Mouse (Mus musculus) kidney, embryonic 15.5 days (tissue): Measurements from ENCODE around the gene Procr. TPM values are rescaled to one million over a fixed set of nuclear protein-coding genes. Genes with fewer than 3 reads are reported as not detected.
A peak's percentile ranks its signal among the peaks of the same experiment; 100 is the strongest.
"Not testable (repeated sequence)": the region's sequence is repeated elsewhere in the genome, so short reads cannot be mapped to it uniquely, and the experiment has no call there.

Experiments
- ATAC-seq: fragments of 200-750 bp; cut with Nextera tagmentation; replicated peaks from 2 replicates; pipeline ENCODE4 v1.8.0; 2017; ENCODE audit warnings: moderate TSS enrichment; ENCODE audit not compliant: low FRiP score
- H3K27ac ChIP-seq: fragments of 300-500 bp; sonication (generic); 2 replicates; pipeline ENCODE4 v1.5.1; 2015; ENCODE audit warnings: mild to moderate bottlenecking, inconsistent platforms
- H3K27me3 ChIP-seq: fragments of 300-500 bp; sonication (generic); 2 replicates; pipeline ENCODE4 v1.6.1; 2015; ENCODE audit warnings: inconsistent platforms
- H3K36me3 ChIP-seq: fragments of 300-500 bp; sonication (generic); 2 replicates; pipeline ENCODE4 v1.6.1; 2015; ENCODE audit warnings: inconsistent platforms
- H3K4me1 ChIP-seq: fragments of 300-500 bp; sonication (generic); 2 replicates; pipeline ENCODE4 v1.6.1; 2015; ENCODE audit warnings: inconsistent platforms
- H3K4me2 ChIP-seq: fragments of 300-500 bp; sonication (generic); 2 replicates; pipeline ENCODE4 v1.6.1; 2015; ENCODE audit warnings: moderate library complexity, mild to moderate bottlenecking, inconsistent platforms
- H3K4me3 ChIP-seq: fragments of 300-500 bp; sonication (generic); replicated peaks from 2 replicates; pipeline ENCODE4 v1.5.1; 2015; ENCODE audit warnings: mild to moderate bottlenecking, inconsistent platforms
- H3K9ac ChIP-seq: fragments of 300-500 bp; sonication (generic); 2 replicates; pipeline ENCODE4 v1.6.1; 2015; ENCODE audit warnings: mild to moderate bottlenecking, inconsistent platforms
- H3K9me3 ChIP-seq: fragments of 300-500 bp; sonication (generic); replicated peaks from 2 replicates; pipeline ENCODE4 v1.6.1; 2016; ENCODE audit warnings: inconsistent platforms
- WGBS: fragments of 180-500 bp; shearing (Covaris S2); methylation state at CpG from one replicate; pipeline ENCODE4 v1.1.7; 2015; ENCODE audit warnings: mixed read lengths; 5-methylcytosine and 5-hydroxymethylcytosine counted together
- polyA plus RNA-seq: library from polyadenylated mRNA; unstranded; fragments of >200 nt; fragmentation: Nextera tagmentation; extraction: Ambion mirVana; gene quantifications from 2 replicates; pipeline ENCODE4 v1.2.1, GENCODE M21; 2015

The Procr gene
- polyA plus RNA-seq, 1 experiment from 2014 or later: 12.3 TPM

DNA sequence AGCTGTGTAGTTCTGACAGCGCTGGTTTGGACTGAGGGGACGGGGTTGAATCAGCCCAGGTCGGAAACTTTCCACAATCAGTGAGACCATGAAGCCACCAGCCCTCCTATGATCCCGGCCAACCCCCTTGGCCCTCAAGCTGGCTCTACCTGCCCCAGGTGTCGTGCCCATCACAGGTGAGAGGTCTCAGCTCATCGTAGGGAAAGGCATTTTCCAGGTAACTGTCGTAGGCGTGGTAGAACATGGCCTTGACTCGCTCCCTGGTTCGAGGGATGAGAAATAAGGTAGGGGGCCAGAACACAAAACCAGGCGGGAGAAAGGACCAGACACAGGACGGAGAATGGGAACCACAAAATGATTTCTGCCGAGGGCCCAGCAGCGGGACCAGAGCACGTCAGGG lies 22.2 kb upstream of the Procr start:
- Histone ChIP-seq H3K4me3 (peak overlapping the region; percentile 95), H3K9ac (peak overlapping the region; percentile 79), H3K4me2 (peak overlapping the region; percentile 78), H3K4me1 (peaks cover 18% of the 10 kb centered on the region), H3K36me3 (peaks cover 10% of the 10 kb centered on the region; the same call in 1 of the 2 replicates), H3K9me3 (no peaks in the 10 kb centered on the region), H3K27me3 (no peaks in the 10 kb centered on the region), H3K27ac (no peak overlapping the region)
- ATAC-seq: peak; percentile 10; the same call in 1 of the 2 replicates
- WGBS: 6% methylated on average over 15 of the region's 15 CpGs

- Histone ChIP-seq H3K4me3 (peak within 1 kb of the TSS; percentile 95), H3K36me3 (peaks cover 10% of the 10 kb centered on the region; the same call in 1 of the 2 replicates), H3K9me3 (no peaks in the 10 kb centered on the region), H3K4me2 (peak within 1 kb of the TSS; percentile 78), H3K27ac (no peak within 1 kb of the TSS), H3K4me1 (peaks cover 18% of the 10 kb centered on the region), H3K9ac (peak within 1 kb of the TSS; percentile 79), H3K27me3 (no peaks in the 10 kb centered on the region)
- ATAC-seq: peak; percentile 95
- WGBS: under 1% methylated on average over 33 of the region's 33 CpGs
Observed at GRCm38 (mm10) chr2:155729158-155729645, 21.7 kb upstream of the Procr start, which contains the start of gene Edem2. TSS of gene Edem2 (minus strand) at chr2:155729475.

GRCm38 (mm10) chr2:155735080-155735479 lies 15.8 kb upstream of the Procr start:
- H3K9me3 ChIP-seq: no peaks in the 10 kb centered on the region
- peaks cover 6% of the 10 kb centered on the region; the same call in 1 of the 2 replicates for H3K4me1 ChIP-seq
- no peak overlapping the region for H3K4me2 ChIP-seq
- H3K27me3 ChIP-seq: no peaks in the 10 kb centered on the region
- no peak overlapping the region for H3K9ac ChIP-seq
- WGBS: 63% methylated on average over 5 of the region's 5 CpGs
- no peak for ATAC-seq
- H3K4me3 ChIP-seq: no peak overlapping the region
- no peak overlapping the region for H3K27ac ChIP-seq
- no peaks in the 10 kb centered on the region for H3K36me3 ChIP-seq

DNA sequence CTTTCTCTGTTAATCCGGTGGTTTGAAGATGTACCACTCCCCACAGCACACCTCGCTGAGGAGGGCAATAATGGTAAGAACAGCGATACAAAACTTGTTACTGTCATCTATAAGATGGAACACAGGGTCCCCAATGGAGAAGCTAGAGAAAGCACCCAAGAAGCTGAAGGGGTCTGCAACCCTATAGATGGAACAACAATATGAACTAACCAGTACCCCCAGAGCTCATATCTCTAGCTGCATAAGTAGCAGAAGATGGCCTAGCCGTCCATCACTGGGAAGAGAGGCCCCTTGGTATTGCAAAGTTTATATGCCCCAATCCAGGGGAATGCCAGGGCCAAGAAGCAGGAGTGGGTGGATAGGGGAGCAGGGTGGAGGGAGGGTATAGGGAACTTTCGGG lies 15.2 kb upstream of the Procr start, which contains the start of gene Gm17581:
Gene Gm17581 (minus strand): TSS at position 101 of the 400 bp plus-strand sequence.
- H3K27ac ChIP-seq, ATAC-seq, H3K4me3 ChIP-seq, H3K9ac ChIP-seq, H3K9me3 ChIP-seq, H3K4me1 ChIP-seq, H3K4me2 ChIP-seq, H3K27me3 ChIP-seq, H3K36me3 ChIP-seq: not testable (repeated sequence)
- WGBS: 86% methylated on average over 5 of the region's 5 CpGs

DNA sequence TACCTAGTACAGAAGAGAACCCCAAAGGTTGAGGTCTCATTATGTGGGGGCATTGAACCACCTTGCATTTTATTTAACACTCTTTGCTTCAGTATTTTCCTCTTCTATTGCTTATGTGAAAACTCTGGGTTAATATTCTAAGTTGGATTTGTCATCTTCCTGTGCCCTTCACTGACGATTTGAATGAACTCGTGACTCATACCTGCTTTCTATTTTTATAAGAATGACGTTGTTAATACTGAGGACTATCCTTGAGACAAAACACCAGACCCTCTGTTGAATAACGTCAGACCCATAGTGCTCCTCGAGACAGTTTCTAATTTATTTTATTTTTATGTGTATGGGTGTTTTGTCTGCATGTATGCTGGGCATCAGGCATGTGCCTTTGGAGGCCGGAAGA lies 14.0 kb upstream of the Procr start:
- no peak overlapping the region for H3K9ac ChIP-seq
- H3K27ac ChIP-seq: peak overlapping the region; percentile 19; the same call in 1 of the 2 replicates
- H3K27me3 ChIP-seq: no peaks in the 10 kb centered on the region
- H3K36me3 ChIP-seq: no peaks in the 10 kb centered on the region
- no peak overlapping the region for H3K4me2 ChIP-seq
- H3K9me3 ChIP-seq: no peaks in the 10 kb centered on the region
- ATAC-seq: no peak
- peaks cover 6% of the 10 kb centered on the region; the same call in 1 of the 2 replicates for H3K4me1 ChIP-seq
- H3K4me3 ChIP-seq: no peak overlapping the region
- 78% methylated on average over 6 of the region's 6 CpGs for WGBS

DNA sequence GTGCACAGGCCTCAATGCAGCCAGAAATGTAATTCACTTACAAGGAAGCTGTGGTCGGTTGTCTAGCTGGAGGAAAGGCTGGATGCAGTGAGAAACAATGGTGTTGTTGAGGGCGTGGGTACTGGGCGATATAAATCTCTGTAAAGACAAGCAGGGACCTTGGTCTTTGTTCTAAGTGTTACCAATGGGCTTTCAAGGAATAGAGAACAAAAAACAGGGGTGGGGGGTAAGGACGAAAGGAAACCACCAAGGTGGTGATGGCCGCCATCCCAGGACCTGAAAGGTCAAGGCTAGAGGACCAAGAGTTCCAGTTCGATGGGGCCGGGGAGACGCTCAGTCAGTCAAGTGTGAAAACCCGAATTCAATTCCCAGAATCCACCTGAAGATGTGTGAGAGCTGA lies 13.1 kb upstream of the Procr start:
- Histone ChIP-seq H3K4me3 (no peak overlapping the region), H3K4me2 (no peak overlapping the region), H3K27me3 (no peaks in the 10 kb centered on the region), H3K27ac (no peak overlapping the region), H3K36me3 (no peaks in the 10 kb centered on the region), H3K9ac (no peak overlapping the region), H3K9me3 (no peaks in the 10 kb centered on the region), H3K4me1 (peaks cover 9% of the 10 kb centered on the region; the same call in 1 of the 2 replicates)
- 52% methylated on average over 9 of the region's 9 CpGs for WGBS
- ATAC-seq: no peak

- H3K27me3 ChIP-seq: 0 out of 2 replicates have a peak, but pooled peaks cover 3% of the 10 kb centered on the region
- 74% methylated on average over 11 of the region's 11 CpGs for WGBS
- no peaks in the 10 kb centered on the region for H3K36me3 ChIP-seq
- H3K9me3 ChIP-seq: no peaks in the 10 kb centered on the region
- no peak for ATAC-seq
- H3K9ac ChIP-seq: no peak overlapping the region
- H3K4me2 ChIP-seq: no peak overlapping the region
- peaks cover 9% of the 10 kb centered on the region; the same call in 1 of the 2 replicates for H3K4me1 ChIP-seq
- peak overlapping the region; percentile 69 for H3K27ac ChIP-seq
- H3K4me3 ChIP-seq: no peak overlapping the region
Observed at GRCm38 (mm10) chr2:155742211-155742610, 8.7 kb upstream of the Procr start.

DNA sequence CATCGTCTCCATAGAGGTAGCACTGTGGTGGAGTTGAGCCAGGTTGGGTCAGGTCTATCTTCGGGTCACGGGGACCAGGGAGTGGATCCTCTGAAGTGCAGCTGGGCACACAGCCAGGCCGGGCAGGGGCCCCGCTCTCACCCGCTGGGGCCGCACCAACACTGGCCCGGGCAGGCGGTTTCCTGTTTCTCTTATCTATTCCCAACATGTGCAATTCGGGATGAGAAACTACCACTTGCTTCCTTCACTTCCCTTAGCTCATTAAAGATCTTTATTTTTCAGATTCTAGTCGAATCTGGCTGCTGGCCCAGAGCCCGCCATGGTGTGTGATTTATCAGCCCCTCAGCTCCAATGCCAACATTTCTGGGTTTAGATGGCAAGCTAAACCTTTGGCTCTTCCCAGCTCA lies 8.0 kb upstream of the Procr start:
- Histone ChIP-seq H3K4me2 (no peak overlapping the region), H3K36me3 (no peaks in the 10 kb centered on the region), H3K4me1 (peaks cover 7% of the 10 kb centered on the region; the same call in 1 of the 2 replicates), H3K27me3 (0 out of 2 replicates have a peak, but pooled peaks cover 3% of the 10 kb centered on the region), H3K4me3 (no peak overlapping the region), H3K9ac (no peak overlapping the region), H3K27ac (peak overlapping the region; percentile 69), H3K9me3 (no peaks in the 10 kb centered on the region)
- ATAC-seq: peak; percentile 43; the same call in 1 of the 2 replicates
- WGBS: 54% methylated on average over 12 of the region's 12 CpGs

- Histone ChIP-seq H3K27me3 (0 out of 2 replicates have a peak, but pooled peaks cover 3% of the 10 kb centered on the region), H3K9me3 (no peaks in the 10 kb centered on the region), H3K4me1 (0 out of 2 replicates have a peak, but pooled peaks cover 3% of the 10 kb centered on the region), H3K4me2 (no peak overlapping the region), H3K27ac (peak overlapping the region; percentile 69), H3K4me3 (no peak overlapping the region), H3K9ac (no peak overlapping the region), H3K36me3 (no peaks in the 10 kb centered on the region)
- 81% methylated on average over 9 of the region's 9 CpGs for WGBS
- no peak for ATAC-seq
Observed at GRCm38 (mm10) chr2:155743351-155743750, 7.6 kb upstream of the Procr start.

- WGBS: 60% methylated on average over 3 of the region's 3 CpGs
- Histone ChIP-seq H3K9ac (no peak overlapping the region), H3K4me3 (no peak overlapping the region), H3K4me2 (no peak overlapping the region), H3K9me3 (no peaks in the 10 kb centered on the region), H3K4me1 (0 out of 2 replicates have a peak, but pooled peaks cover 3% of the 10 kb centered on the region), H3K27ac (no peak overlapping the region), H3K27me3 (0 out of 2 replicates have a peak, but pooled peaks cover 3% of the 10 kb centered on the region), H3K36me3 (no peaks in the 10 kb centered on the region)
- no peak for ATAC-seq
Observed at GRCm38 (mm10) chr2:155745487-155745886, 5.4 kb upstream of the Procr start.

DNA sequence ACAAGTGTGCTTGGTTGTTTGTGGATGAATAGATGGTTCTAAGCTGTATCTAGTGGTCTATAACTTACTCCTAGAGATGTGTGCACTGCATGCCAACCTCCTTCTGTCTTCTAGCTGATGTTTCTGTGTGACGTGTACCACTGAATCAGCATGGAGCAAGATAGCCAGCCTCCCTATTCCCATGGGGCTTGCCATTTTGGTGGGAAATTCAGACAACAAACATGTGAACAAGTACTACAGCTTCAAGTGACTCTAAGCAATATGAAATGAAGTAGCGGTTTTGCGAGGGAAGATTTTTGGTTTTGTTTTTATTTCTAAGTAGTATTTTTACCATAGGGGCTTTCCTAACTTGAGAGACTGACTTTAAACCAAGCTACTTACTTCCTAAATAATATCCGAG lies 1.5 kb upstream of the Procr start:
- 85% methylated on average over 4 of the region's 4 CpGs for WGBS
- no peak for ATAC-seq
- Histone ChIP-seq H3K27ac (no peak overlapping the region), H3K4me2 (no peak overlapping the region), H3K36me3 (no peaks in the 10 kb centered on the region), H3K27me3 (peaks cover 7% of the 10 kb centered on the region; the same call in 1 of the 2 replicates), H3K4me1 (peaks cover 12% of the 10 kb centered on the region), H3K4me3 (no peak overlapping the region), H3K9me3 (no peaks in the 10 kb centered on the region), H3K9ac (no peak overlapping the region)

- no peak overlapping the region for H3K9ac ChIP-seq
- peaks cover 10% of the 10 kb centered on the region for H3K4me1 ChIP-seq
- peaks cover 3% of the 10 kb centered on the region; the same call in 1 of the 2 replicates for H3K27me3 ChIP-seq
- H3K4me3 ChIP-seq: no peak overlapping the region
- H3K4me2 ChIP-seq: no peak overlapping the region
- no peak overlapping the region for H3K27ac ChIP-seq
- no peak for ATAC-seq
- no peaks in the 10 kb centered on the region for H3K9me3 ChIP-seq
- 3% methylated on average over 1 of the region's 1 CpGs for WGBS
- no peaks in the 10 kb centered on the region for H3K36me3 ChIP-seq
Observed at GRCm38 (mm10) chr2:155755746-155756145, 4.8 kb downstream of the Procr start.
